Mouse (Mus musculus) liver, embryonic 14.5 days (tissue): ENCODE data around the gene Gpm6b. TPM values are rescaled to one million over a fixed set of nuclear protein-coding genes. Genes with fewer than 3 reads are reported as not detected.

Experiments used
- ATAC-seq: fragments of 200-750 bp; cut with Nextera tagmentation; 2 replicates; pipeline ENCODE4 v1.8.0; 2017; ENCODE audit warnings: moderate number of reproducible peaks, mild to moderate bottlenecking, moderate library complexity; ENCODE audit not compliant: insufficient read depth
- DNase-seq, 3 experiments: peaks; one replicate each; pipeline ENCODE4 v3.0.0-alpha.2; 2012 to 2013; ENCODE audit warnings: low read depth in 3 of 3, low spot score in 3 of 3
- H3K27ac ChIP-seq: fragments of 300-500 bp; sonication (generic); 2 replicates; pipeline ENCODE4 v1.5.1; 2014; ENCODE audit warnings: moderate library complexity, mild to moderate bottlenecking, control low read depth, inconsistent platforms
- H3K27me3 ChIP-seq: fragments of 300-500 bp; sonication (generic); 2 replicates; pipeline ENCODE4 v1.6.1; 2014; ENCODE audit warnings: mild to moderate bottlenecking, low read length, moderate library complexity; ENCODE audit not compliant: control insufficient read depth, insufficient read depth
- H3K36me3 ChIP-seq: fragments of 300-500 bp; sonication (generic); replicated peaks from 2 replicates; pipeline ENCODE4 v1.6.1; 2014; ENCODE audit warnings: low read depth; ENCODE audit not compliant: control insufficient read depth, insufficient read depth
- H3K4me1 ChIP-seq, 2 experiments: fragments of 200-500 bp in 1 of 2; fragments of 300-500 bp in 1 of 2; sonication (generic) in 1 of 2; replicated peaks; 2 replicates each; pipeline ENCODE4 v1.6.1; 2012 to 2014; ENCODE audit warnings: antibody characterized with exemption in 1 of 2, inconsistent platforms in 1 of 2, low read length in 1 of 2; ENCODE audit not compliant: control insufficient read depth in 2 of 2, insufficient read depth in 2 of 2
- H3K4me2 ChIP-seq: fragments of 300-500 bp; sonication (generic); 2 replicates; pipeline ENCODE4 v1.6.1; 2014; ENCODE audit warnings: low read depth, mild to moderate bottlenecking, control low read depth, moderate library complexity
- H3K4me3 ChIP-seq, 2 experiments: fragments of 200-500 bp in 1 of 2; fragments of 300-500 bp in 1 of 2; sonication (generic) in 1 of 2; 2 replicates each; pipeline ENCODE4 v1.5.1; 2012 to 2014; ENCODE audit warnings: low read depth in 2 of 2, low read length in 2 of 2, mild to moderate bottlenecking in 2 of 2, control low read depth in 1 of 2, inconsistent platforms in 1 of 2, moderate library complexity in 1 of 2; ENCODE audit not compliant: insufficient read depth in 1 of 2
- H3K9ac ChIP-seq: fragments of 300-500 bp; sonication (generic); replicated peaks from 2 replicates; pipeline ENCODE4 v1.6.1; 2014; ENCODE audit warnings: mild to moderate bottlenecking, control low read depth, moderate library complexity
- H3K9me3 ChIP-seq: fragments of 300-500 bp; sonication (generic); 2 replicates; pipeline ENCODE4 v1.6.1; 2016; ENCODE audit warnings: low read length, mixed read lengths; ENCODE audit not compliant: control insufficient read depth
- CTCF ChIP-seq: IDR thresholded peaks from 2 replicates; pipeline ENCODE4 v1.5.1; 2016; ENCODE audit warnings: antibody characterized with exemption, low read depth, control low read depth
- EP300 ChIP-seq: IDR thresholded peaks from 2 replicates; pipeline ENCODE4 v1.6.1; 2016; ENCODE audit warnings: antibody characterized with exemption, low read depth
- WGBS: fragments of 180-500 bp; shearing (Covaris S2); extraction: QIAGEN DNeasy Blood & Tissue Kit; methylation state at CpG from one replicate; pipeline ENCODE4 v1.1.7; 2014; ENCODE audit not compliant: insufficient replicate concordance; 5-methylcytosine and 5-hydroxymethylcytosine counted together
- polyA plus RNA-seq, 2 experiments: library from polyadenylated mRNA; depleted of rRNA in 1 of 2; stranded (reverse) in 1 of 2; unstranded in 1 of 2; fragments of >200 nt; fragmentation: Nextera tagmentation in 1 of 2; extraction: Ambion mirVana in 1 of 2; gene quantifications; 2 replicates each; pipeline versions ENCODE4 v1.2.1 to v1.2.3; 2012 to 2014

The Gpm6b gene
- polyA plus RNA-seq, 2 experiments, result 1.1 to 1.5 TPM

GRCm38 (mm10) chrX:166271489-166271888, 32.8 kb downstream of the Gpm6b start:
- no peaks in the 10 kb centered on the region for H3K9me3 ChIP-seq
- no peak overlapping the region for H3K4me3 ChIP-seq
- H3K4me2 ChIP-seq, result no peak overlapping the region
- ATAC-seq (no peak), DNase-seq (no peak)
- 62% methylated on average over 1 of the region's 1 CpGs for WGBS
- no peaks in the 10 kb centered on the region for H3K27me3 ChIP-seq
- H3K9ac ChIP-seq, result no peak overlapping the region
- no peaks in the 10 kb centered on the region for H3K36me3 ChIP-seq
- H3K4me1 ChIP-seq, result no peaks in the 10 kb centered on the region
- TF ChIP-seq CTCF (no peak), EP300 (no peak)
- H3K27ac ChIP-seq, result no peak overlapping the region

GRCm38 (mm10) chrX:166272646-166273045, 33.9 kb downstream of the Gpm6b start:
- no peaks in the 10 kb centered on the region for H3K36me3 ChIP-seq
- no peak overlapping the region for H3K9ac ChIP-seq
- no peak for TF ChIP-seq EP300
- no peak for TF ChIP-seq CTCF
- H3K4me2 ChIP-seq, result no peak overlapping the region
- H3K4me3 ChIP-seq, result no peak overlapping the region
- H3K9me3 ChIP-seq, result no peaks in the 10 kb centered on the region
- DNase-seq, result no peak
- no peak overlapping the region for H3K27ac ChIP-seq
- no peaks in the 10 kb centered on the region for H3K27me3 ChIP-seq
- 77% methylated on average over 6 of the region's 6 CpGs for WGBS
- H3K4me1 ChIP-seq, result no peaks in the 10 kb centered on the region
- no peak for ATAC-seq

GRCm38 (mm10) chrX:166279861-166280260, 41.1 kb downstream of the Gpm6b start:
- Histone ChIP-seq H3K4me2 (no peak overlapping the region), H3K36me3 (no peaks in the 10 kb centered on the region), H3K9ac (no peak overlapping the region), H3K27ac (no peak overlapping the region), H3K4me1 (no peaks in the 10 kb centered on the region), H3K9me3 (no peaks in the 10 kb centered on the region), H3K27me3 (no peaks in the 10 kb centered on the region; the same call in 1 of the 2 replicates), H3K4me3 (no peak overlapping the region)
- WGBS, result 65% methylated on average over 1 of the region's 1 CpGs
- TF ChIP-seq EP300 (no peak), CTCF (no peak)
- DNase-seq (no peak), ATAC-seq (no peak)

- 50% methylated on average over 9 of the region's 9 CpGs for WGBS
- no peaks in the 10 kb centered on the region for H3K9me3 ChIP-seq
These were observed 48.2 kb downstream of the Gpm6b start for GRCm38 (mm10) chrX:166286760-166287483.

GRCm38 (mm10) chrX:166291266-166291665, 52.6 kb downstream of the Gpm6b start:
- Histone ChIP-seq H3K9ac (no peak overlapping the region), H3K27me3 (no peaks in the 10 kb centered on the region), H3K4me1 (no peaks in the 10 kb centered on the region), H3K9me3 (no peaks in the 10 kb centered on the region), H3K36me3 (no peaks in the 10 kb centered on the region), H3K4me2 (no peak overlapping the region), H3K27ac (no peak overlapping the region), H3K4me3 (no peak overlapping the region)
- ATAC-seq, result no peak
- 49% methylated on average over 3 of the region's 3 CpGs for WGBS
- TF ChIP-seq CTCF, result no peak
- no peak for TF ChIP-seq EP300
- DNase-seq, result no peak

More at GRCm38 (mm10) chrX:166286760-166287483, 48.2 kb downstream of the Gpm6b start:
- no peak overlapping the region for H3K27ac ChIP-seq
- H3K27me3 ChIP-seq, result no peaks in the 10 kb centered on the region
- TF ChIP-seq EP300 (no peak), CTCF (no peak)
- H3K4me1 ChIP-seq, result no peaks in the 10 kb centered on the region
- H3K4me3 ChIP-seq, result no peak overlapping the region
- ATAC-seq (no peak), DNase-seq (no peak)
- no peak overlapping the region for H3K9ac ChIP-seq
- H3K36me3 ChIP-seq, result no peaks in the 10 kb centered on the region
- no peak overlapping the region for H3K4me2 ChIP-seq
